Mouse (Mus musculus) adrenal gland, adult 18-20 months (tissue): Measurements from ENCODE around the gene Tnfrsf18. TPM values are rescaled to one million over a fixed set of nuclear protein-coding genes. Genes with fewer than 3 reads are reported as not detected.
A peak's percentile ranks its signal among the peaks of the same experiment; 100 is the strongest.

ENCODE experiments used
- DNase-seq, 2 experiments: peaks; one replicate each; pipeline ENCODE4 v3.0.0; 2021 to 2022; ENCODE audit warnings: low spot score in 2 of 2
- microRNA-seq, 2 experiments: library from miRNA; unstranded; fragments of <30 nt; microRNA quantifications; one replicate each; pipeline ENCODE4 v1.2.0; 2021; ENCODE audit warnings: borderline number of aligned reads in 2 of 2
- total RNA-seq, 2 experiments: library from RNA; stranded (reverse); gene quantifications; 1 replicate in 1 of 2; 2 replicates in 1 of 2; pipeline ENCODE4 v1.2.3; 2021

Gene Tnfrsf18
- total RNA-seq, 2 experiments from 2014 or later = not detected

DNA sequence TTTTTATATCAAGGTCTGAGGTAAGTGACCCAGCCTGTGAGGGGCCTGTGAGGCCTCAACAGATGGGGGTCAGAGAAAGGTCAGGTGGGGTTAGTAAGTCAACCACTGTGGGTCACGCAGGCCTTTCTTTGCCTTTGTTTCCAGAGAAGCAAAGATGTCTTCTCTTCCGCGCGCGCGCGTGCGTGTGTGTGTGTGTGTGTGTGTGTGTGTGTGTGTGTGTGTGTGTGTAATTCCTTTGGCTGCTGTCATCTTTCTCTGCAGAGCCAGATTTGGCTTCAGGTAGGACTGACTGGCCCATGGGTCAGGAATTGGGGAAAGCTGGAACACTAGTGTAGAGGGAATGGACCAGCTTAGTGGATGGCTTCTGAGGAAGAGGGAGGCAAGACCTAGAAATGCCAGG lies 43.7 kb downstream of the Tnfrsf18 start:
- no peak for DNase-seq

DNA sequence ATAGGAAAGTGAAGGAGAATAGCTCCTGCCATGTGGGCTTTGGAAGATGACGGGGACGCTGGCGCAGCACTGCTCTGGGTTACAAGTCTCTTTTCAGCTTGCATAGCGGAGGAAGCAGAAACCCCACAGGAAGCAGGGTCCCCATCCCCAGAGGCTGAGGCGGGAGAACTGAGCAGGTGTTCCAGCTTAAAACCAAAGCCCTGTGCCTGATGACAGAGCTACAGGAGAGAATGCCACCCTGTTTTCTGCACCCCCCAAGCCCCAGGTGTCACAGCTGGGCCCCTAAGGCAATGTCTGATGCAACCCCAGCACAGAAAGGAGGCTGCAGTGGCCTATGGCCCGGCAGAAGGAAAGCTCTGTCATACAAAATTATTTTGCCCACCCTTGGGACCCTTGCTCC lies 44.3 kb downstream of the Tnfrsf18 start:
- DNase-seq = no peak

DNA sequence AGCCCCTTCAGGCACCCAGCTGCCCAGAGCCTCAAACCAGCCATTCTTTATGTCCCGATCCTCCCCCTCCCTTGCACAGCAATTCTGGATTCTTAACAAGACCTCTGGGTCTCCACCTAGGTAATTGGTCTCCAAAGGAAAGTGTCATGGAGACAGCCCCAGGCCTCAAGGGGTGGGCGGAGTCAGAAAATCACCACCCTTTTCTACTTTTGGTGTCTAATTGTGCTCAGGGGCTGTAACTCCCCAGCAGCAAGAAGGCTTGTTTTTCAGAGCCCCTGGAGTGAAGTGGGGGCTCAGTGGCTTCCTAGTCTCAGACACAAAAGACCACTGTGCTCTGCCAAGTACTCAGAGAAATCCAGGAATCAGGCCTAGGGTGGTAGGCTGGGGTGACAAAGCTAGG lies 44.8 kb downstream of the Tnfrsf18 start:
- DNase-seq = no peak

DNA sequence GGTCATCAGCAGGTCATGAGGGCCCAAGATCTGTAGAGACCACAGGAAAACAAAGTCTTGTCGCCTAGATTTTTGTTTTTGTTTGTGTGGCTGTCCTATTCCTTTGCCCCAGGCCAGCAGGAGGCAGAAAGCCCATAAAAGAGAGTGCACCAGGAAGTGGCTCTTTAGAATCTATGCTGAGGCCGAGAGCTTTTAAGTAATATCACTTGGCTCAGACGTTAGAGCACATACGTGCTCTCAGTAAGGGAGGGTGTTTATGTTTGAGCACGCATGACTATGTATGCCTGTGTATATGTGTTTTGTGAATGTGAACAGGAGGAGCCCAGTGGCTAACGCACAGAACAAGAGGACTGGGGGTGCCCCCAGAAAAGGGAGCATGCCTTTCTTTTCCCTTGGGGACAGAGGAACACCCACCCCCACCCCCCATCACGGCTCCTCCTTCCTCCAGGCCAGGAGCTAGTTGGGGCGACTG lies 51.0 kb downstream of the Tnfrsf18 start:
- no peak for DNase-seq

DNA sequence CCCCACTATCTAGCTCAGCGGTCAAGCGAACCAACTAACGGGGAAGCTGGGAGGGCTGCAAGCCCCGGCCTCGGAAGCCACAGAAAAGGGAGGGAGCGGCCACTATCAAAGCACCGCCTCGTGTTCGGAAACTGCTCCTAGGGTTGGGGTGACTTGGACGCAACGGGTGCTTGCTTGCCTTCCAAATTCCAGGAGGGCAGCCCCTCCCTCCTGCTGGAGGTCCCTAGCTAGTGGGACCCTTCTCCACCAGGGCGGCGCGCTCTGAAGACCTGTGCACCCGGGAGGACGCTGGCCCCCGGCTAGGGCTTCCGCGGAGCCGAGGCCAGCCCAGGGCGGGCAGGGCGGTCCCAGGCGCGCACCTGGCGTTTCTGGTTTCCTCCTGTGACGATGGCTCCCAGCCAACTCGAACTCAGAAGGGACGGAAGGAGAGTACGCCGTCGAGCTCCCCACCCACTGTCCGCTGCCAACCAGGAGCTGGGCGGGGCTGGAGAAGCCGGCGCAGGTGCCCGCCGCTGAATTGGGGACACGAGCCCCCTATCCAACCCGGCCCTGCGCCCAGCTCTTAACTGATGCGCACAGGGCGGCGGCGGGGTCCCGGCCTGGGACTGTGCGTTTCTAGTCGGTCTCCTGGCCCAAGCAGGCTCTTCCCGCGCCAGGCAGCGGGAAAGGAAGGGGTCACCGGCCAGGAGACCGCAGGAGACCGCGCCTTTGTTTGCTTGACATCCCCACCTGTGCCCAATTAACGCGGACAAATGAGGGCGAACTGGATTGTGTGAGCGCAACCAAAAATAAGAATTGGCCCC lies 51.7 kb downstream of the Tnfrsf18 start:
- DNase-seq = peak; percentile 14 to 28

Small RNAs within 50 kb of the gene (microRNA-seq; reads per million reads assigned to microRNA genes)
- 1.8 to 1.9 reads per million in 2 experiments for gene Mir200a
- 9.0 to 15.3 reads per million in 2 experiments for gene Mir200b
- 6.1 to 9.0 reads per million in 2 experiments for gene Mir429

Other genes with a start within 250 kb of the Tnfrsf18 start
- gene Tmem88b, start 240.3 kb upstream of the Tnfrsf18 start, total RNA-seq = under 1 TPM; 0.56 to 0.70 TPM
- gene Ankrd65, start 235.7 kb upstream of the Tnfrsf18 start, total RNA-seq = not detected
- gene Mrpl20, start 223.3 kb upstream of the Tnfrsf18 start, total RNA-seq = 100 to 1,000 TPM; 143 to 148 TPM
- 100 to 1,000 TPM; 112 to 146 TPM for gene Ccnl2, start 213.7 kb upstream of the Tnfrsf18 start, total RNA-seq
- gene Aurkaip1, start 194.9 kb upstream of the Tnfrsf18 start, total RNA-seq = 100 to 1,000 TPM; 142 to 164 TPM
- 10 to 100 TPM; 40.0 to 43.1 TPM for gene Mxra8, start 186.5 kb upstream of the Tnfrsf18 start, total RNA-seq
- gene Dvl1, start 178.8 kb upstream of the Tnfrsf18 start, total RNA-seq = 10 to 100 TPM; 62.3 to 87.0 TPM
- gene Tas1r3, start 162.8 kb upstream of the Tnfrsf18 start, total RNA-seq = under 1 TPM; 0.27 to 0.42 TPM
- gene Cptp, start 156.7 kb upstream of the Tnfrsf18 start, total RNA-seq = 10 to 100 TPM; 16.9 to 17.5 TPM
- 10 to 100 TPM; 26.4 to 29.7 TPM for gene Ints11, start 156.6 kb upstream of the Tnfrsf18 start, total RNA-seq
- gene Pusl1, start 134.4 kb upstream of the Tnfrsf18 start, total RNA-seq = 10 to 100 TPM; 28.1 to 32.8 TPM
- gene Acap3, start 134.3 kb upstream of the Tnfrsf18 start, total RNA-seq = 10 to 100 TPM; 17.2 to 19.3 TPM
- 10 to 100 TPM; 75.5 to 85.8 TPM for gene Ube2j2, start 82.3 kb upstream of the Tnfrsf18 start, total RNA-seq
- 10 to 100 TPM; 69.5 to 94.3 TPM for gene C1qtnf12, start 63.8 kb upstream of the Tnfrsf18 start, total RNA-seq
- 1 to 10 TPM; 5.9 to 6.1 TPM for gene B3galt6, start 33.5 kb upstream of the Tnfrsf18 start, total RNA-seq
- 100 to 1,000 TPM; 227 to 290 TPM for gene Sdf4, start 33.3 kb upstream of the Tnfrsf18 start, total RNA-seq
- under 1 TPM; 0.29 to 0.66 TPM for gene Tnfrsf4, start 12.3 kb upstream of the Tnfrsf18 start, total RNA-seq
- under 1 TPM in 1 of 2 experiments, not detected in 1; 0.35 TPM for gene Ttll10, start 33.2 kb downstream of the Tnfrsf18 start, total RNA-seq
- gene 9430015G10Rik, start 83.8 kb downstream of the Tnfrsf18 start, total RNA-seq = 10 to 100 TPM in 1 of 2 experiments, 1 to 10 TPM in 1; 9.6 to 12.9 TPM
- under 1 TPM in 1 of 2 experiments, not detected in 1; 0.10 TPM for gene Rnf223, start 104.3 kb downstream of the Tnfrsf18 start, total RNA-seq
- 10 to 100 TPM; 27.8 to 29.7 TPM for gene Agrn, start 171.3 kb downstream of the Tnfrsf18 start, total RNA-seq
- 1 to 10 TPM; 4.8 to 6.8 TPM for gene Isg15, start 174.7 kb downstream of the Tnfrsf18 start, total RNA-seq
- 1 to 10 TPM; 3.3 to 4.7 TPM for gene AW011738, start 177.1 kb downstream of the Tnfrsf18 start, total RNA-seq
- gene Perm1, start 189.7 kb downstream of the Tnfrsf18 start, total RNA-seq = 1 to 10 TPM; 5.8 to 7.4 TPM
- gene Plekhn1, start 208.7 kb downstream of the Tnfrsf18 start, total RNA-seq = 10 to 100 TPM; 19.7 to 19.8 TPM
- gene Noc2l, start 209.8 kb downstream of the Tnfrsf18 start, total RNA-seq = 10 to 100 TPM; 40.2 to 44.0 TPM
- gene Samd11, start 229.5 kb downstream of the Tnfrsf18 start, total RNA-seq = 1 to 10 TPM; 1.1 to 1.6 TPM